Mouse (Mus musculus): Measurements from ENCODE around the gene Plekhg1. TPM values are rescaled to one million over a fixed set of nuclear protein-coding genes. Genes with fewer than 3 reads are reported as not detected.
A peak's percentile ranks its signal among the peaks of the same experiment; 100 is the strongest.

The Plekhg1 gene
- polyA plus RNA-seq, 1 experiment from 2014 or later, result 4.4 TPM

DNA sequence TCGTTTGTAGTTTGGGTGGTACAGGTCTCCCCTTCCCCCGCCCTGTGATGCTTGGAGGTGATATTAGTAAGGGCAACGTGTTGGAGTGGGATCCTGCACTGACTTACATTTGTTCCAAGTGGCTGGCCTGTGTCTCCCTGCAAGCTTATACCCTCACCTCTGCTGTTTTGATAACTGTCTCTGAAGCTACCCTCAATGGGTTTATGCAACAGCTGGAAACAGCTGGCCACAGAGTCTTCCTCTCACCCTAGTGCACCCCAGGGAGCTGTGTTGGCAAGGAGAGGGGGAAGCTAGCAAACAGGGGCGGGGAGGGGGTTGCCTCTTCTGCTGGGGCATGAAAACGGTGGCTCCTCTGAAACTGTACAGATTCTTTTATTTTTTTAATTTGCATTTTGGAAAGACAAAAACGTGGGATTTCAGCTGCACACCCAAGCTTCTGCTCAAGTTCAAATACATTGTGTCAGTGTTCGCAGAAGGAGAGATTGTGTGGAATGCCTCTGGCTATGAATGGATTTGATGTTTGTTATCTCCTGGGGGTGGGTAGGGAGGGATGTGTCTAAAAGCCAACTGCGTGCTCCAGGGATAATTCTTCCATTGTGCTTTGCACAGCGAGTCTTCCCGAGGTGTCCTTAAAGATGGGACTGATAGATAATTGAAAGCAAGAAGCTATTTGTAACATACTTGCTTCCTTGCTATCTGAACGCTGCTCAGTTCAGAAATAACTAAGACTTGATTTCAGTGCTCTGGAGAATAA lies 119.0 kb downstream of the Plekhg1 start:
- H3K4me1 ChIP-seq (replicated peaks; ENCODE audit: control insufficient read depth, insufficient read depth, low read length), result peaks cover 20% of the 10 kb centered on the region
- no peak overlapping the region for H3K27ac ChIP-seq (ENCODE audit: low read length)
- no peaks in the 10 kb centered on the region for H3K27me3 ChIP-seq (replicated peaks; ENCODE audit: control insufficient read depth, insufficient read depth, low read length)
- 29% methylated on average over 11 of the region's 11 CpGs for WGBS
- ATAC-seq, result no peak
- H3K4me2 ChIP-seq (ENCODE audit: low read length), result no peak overlapping the region
- no peak overlapping the region for H3K4me3 ChIP-seq (replicated peaks; ENCODE audit: low read length)
- H3K9me3 ChIP-seq (ENCODE audit: control insufficient read depth, low read length), result no peaks in the 10 kb centered on the region
- no peak overlapping the region for H3K9ac ChIP-seq (replicated peaks; ENCODE audit: low read depth, low read length)
- no peaks in the 10 kb centered on the region for H3K36me3 ChIP-seq (ENCODE audit: control insufficient read depth, insufficient read depth)

DNA sequence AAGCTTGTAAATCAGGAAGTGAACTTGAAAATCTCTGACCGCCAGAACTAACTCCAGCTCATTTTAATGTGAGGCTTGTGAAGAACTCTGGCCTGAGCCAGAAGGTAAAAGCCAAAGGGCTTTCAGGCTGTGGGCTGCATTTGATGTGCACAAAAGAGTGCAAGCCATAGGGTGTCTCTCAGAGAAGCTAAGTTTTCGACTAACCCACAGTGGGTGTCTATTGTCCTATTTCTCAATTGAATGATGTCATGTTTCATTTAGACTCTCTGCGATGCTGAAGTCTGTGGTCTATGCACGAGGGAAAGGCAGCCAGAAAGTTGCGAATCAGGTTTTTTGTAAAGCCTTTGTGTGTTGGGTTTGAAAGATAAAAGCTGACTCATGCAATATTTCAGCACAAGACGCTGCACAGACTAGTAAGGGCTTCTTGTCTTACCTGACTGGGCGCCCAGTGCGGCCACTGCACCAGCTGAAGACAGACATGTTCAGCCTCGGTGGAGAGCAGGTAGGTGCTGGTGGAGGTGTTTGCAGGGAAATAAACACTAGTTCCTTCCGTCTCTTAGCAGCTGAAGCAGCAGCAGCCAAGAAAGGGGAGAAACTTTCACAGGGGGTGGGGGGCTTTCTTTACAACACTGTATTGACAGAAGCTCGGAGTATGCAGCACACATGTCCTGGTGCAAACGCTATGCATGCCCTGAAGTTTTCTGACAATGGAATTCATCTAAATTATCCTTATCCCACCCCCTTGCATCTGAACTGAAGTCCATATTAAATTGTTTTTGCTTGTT lies 123.4 kb downstream of the Plekhg1 start:
- no peaks in the 10 kb centered on the region for H3K36me3 ChIP-seq (ENCODE audit: control insufficient read depth, insufficient read depth)
- 2% methylated on average over 12 of the region's 12 CpGs for WGBS
- peak; percentile 60 for ATAC-seq
- peaks cover 15% of the 10 kb centered on the region for H3K4me1 ChIP-seq (replicated peaks; ENCODE audit: control insufficient read depth, insufficient read depth, low read length)
- H3K27me3 ChIP-seq (replicated peaks; ENCODE audit: control insufficient read depth, insufficient read depth, low read length), result no peaks in the 10 kb centered on the region
- peak overlapping the region; percentile 19; the same call in 1 of the 2 replicates for H3K27ac ChIP-seq (ENCODE audit: low read length)
- peak overlapping the region; percentile 22; the same call in 1 of the 2 replicates for H3K9ac ChIP-seq (replicated peaks; ENCODE audit: low read depth, low read length)
- peak overlapping the region; percentile 52 for H3K4me2 ChIP-seq (ENCODE audit: low read length)
- peak overlapping the region; percentile 23 for H3K4me3 ChIP-seq (replicated peaks; ENCODE audit: low read length)
- no peaks in the 10 kb centered on the region for H3K9me3 ChIP-seq (ENCODE audit: control insufficient read depth, low read length)

DNA sequence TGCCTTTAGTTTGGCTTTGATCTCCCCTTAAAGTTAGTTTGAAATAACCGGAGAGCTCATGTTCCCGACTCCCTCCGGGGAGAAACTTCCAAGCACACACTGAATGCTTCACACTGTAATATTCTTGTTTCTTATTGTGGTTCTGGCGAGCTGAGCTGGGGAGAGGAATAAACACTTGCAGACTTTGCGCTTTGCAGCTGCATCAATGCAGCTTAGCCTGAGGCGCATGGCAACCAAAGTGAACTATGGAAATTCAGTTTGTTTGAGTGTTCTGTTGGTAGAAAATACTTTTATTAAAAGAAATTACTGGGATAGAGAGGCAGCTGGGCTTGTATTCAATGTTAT lies 124.0 kb downstream of the Plekhg1 start:
- peak overlapping the region; percentile 23 for H3K4me3 ChIP-seq (replicated peaks; ENCODE audit: low read length)
- ATAC-seq, result peak; percentile 70
- H3K27me3 ChIP-seq (replicated peaks; ENCODE audit: control insufficient read depth, insufficient read depth, low read length), result no peaks in the 10 kb centered on the region
- H3K27ac ChIP-seq (ENCODE audit: low read length), result no peak overlapping the region; the same call in 1 of the 2 replicates
- H3K4me1 ChIP-seq (replicated peaks; ENCODE audit: control insufficient read depth, insufficient read depth, low read length), result peaks cover 10% of the 10 kb centered on the region
- no peaks in the 10 kb centered on the region for H3K36me3 ChIP-seq (ENCODE audit: control insufficient read depth, insufficient read depth)
- peak overlapping the region; percentile 22; the same call in 1 of the 2 replicates for H3K9ac ChIP-seq (replicated peaks; ENCODE audit: low read depth, low read length)
- H3K4me2 ChIP-seq (ENCODE audit: low read length), result peak overlapping the region; percentile 52
- H3K9me3 ChIP-seq (ENCODE audit: control insufficient read depth, low read length), result no peaks in the 10 kb centered on the region
- 1% methylated on average over 6 of the region's 6 CpGs for WGBS

DNA sequence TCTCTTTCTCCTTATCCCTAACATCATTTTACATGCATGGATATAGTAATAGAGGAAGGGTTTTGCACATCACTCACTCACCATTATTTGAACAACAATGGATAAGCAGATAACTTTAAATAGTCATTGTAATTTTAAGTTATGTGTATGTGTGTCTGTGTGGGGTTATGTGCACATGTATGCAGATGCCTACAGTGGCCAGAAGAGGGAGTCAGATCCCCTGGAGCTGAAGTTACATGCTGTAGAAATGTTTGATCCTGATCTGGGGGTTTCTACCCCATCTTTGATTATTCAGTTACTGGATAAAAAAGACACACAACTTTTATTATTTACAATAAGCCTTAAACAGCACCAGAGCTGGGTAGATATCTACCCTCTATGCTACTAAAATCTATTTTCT lies 127.1 kb downstream of the Plekhg1 start:
- no peaks in the 10 kb centered on the region for H3K36me3 ChIP-seq (ENCODE audit: control insufficient read depth, insufficient read depth)
- no peak overlapping the region for H3K4me3 ChIP-seq (replicated peaks; ENCODE audit: low read length)
- no peak overlapping the region for H3K9ac ChIP-seq (replicated peaks; ENCODE audit: low read depth, low read length)
- no peak overlapping the region for H3K4me2 ChIP-seq (ENCODE audit: low read length)
- H3K9me3 ChIP-seq (ENCODE audit: control insufficient read depth, low read length), result no peaks in the 10 kb centered on the region
- H3K27me3 ChIP-seq (replicated peaks; ENCODE audit: control insufficient read depth, insufficient read depth, low read length), result no peaks in the 10 kb centered on the region
- H3K27ac ChIP-seq (ENCODE audit: low read length), result no peak overlapping the region
- no peak for ATAC-seq
- H3K4me1 ChIP-seq (replicated peaks; ENCODE audit: control insufficient read depth, insufficient read depth, low read length), result peaks cover 10% of the 10 kb centered on the region

DNA sequence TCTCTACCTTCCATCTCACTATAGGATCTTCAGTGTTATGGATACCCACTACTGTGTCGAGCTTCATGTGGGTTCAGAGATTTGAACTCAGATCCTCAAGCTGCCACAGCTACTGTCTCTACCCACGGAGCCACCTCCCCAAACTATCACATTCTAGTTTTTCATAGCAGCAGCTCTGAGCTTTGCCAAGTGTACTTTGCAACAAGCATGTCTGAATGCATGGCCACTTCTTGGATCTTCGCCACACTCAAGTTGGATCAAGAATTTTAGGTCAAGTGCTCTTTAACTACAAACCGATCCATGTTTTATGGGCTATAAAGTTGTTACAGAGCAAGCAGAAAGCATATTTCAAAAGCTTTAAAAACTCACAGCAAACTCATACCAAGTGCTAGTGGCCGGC lies 130.7 kb downstream of the Plekhg1 start:
- WGBS, result 84% methylated on average over 5 of the region's 5 CpGs
- H3K36me3 ChIP-seq (ENCODE audit: control insufficient read depth, insufficient read depth), result no peaks in the 10 kb centered on the region
- H3K9ac ChIP-seq (replicated peaks; ENCODE audit: low read depth, low read length), result no peak overlapping the region
- no peak overlapping the region for H3K4me3 ChIP-seq (replicated peaks; ENCODE audit: low read length)
- no peaks in the 10 kb centered on the region for H3K27me3 ChIP-seq (replicated peaks; ENCODE audit: control insufficient read depth, insufficient read depth, low read length)
- ATAC-seq, result no peak
- no peaks in the 10 kb centered on the region for H3K4me1 ChIP-seq (replicated peaks; ENCODE audit: control insufficient read depth, insufficient read depth, low read length)
- H3K4me2 ChIP-seq (ENCODE audit: low read length), result no peak overlapping the region
- H3K9me3 ChIP-seq (ENCODE audit: control insufficient read depth, low read length), result no peaks in the 10 kb centered on the region
- H3K27ac ChIP-seq (ENCODE audit: low read length), result no peak overlapping the region

DNA sequence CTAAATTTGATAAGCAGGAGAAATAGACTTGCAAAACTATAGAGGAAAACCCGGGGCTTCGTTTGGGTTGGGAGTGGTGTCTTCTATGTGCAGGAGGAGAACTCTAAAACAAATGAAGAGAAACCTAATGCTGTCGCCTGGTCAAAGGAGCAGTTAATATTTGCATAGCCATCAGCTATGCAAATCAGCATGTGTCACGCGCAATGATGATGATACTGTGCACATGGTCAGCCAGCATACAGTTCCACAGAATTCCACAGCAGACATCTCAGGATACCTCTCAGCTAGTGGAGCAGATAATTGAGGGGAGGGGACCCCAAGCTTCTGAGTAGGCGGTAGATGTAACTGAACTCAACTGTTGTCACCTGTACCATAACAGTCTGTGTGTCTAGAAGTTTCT lies 133.3 kb downstream of the Plekhg1 start:
- Histone ChIP-seq H3K4me1 (replicated peaks; ENCODE audit: control insufficient read depth, insufficient read depth, low read length) (no peaks in the 10 kb centered on the region), H3K36me3 (ENCODE audit: control insufficient read depth, insufficient read depth) (no peaks in the 10 kb centered on the region), H3K27ac (ENCODE audit: low read length) (no peak overlapping the region), H3K4me3 (replicated peaks; ENCODE audit: low read length) (no peak overlapping the region), H3K9ac (replicated peaks; ENCODE audit: low read depth, low read length) (no peak overlapping the region), H3K4me2 (ENCODE audit: low read length) (no peak overlapping the region), H3K9me3 (ENCODE audit: control insufficient read depth, low read length) (no peaks in the 10 kb centered on the region), H3K27me3 (replicated peaks; ENCODE audit: control insufficient read depth, insufficient read depth, low read length) (no peaks in the 10 kb centered on the region)
- 93% methylated on average over 6 of the region's 6 CpGs for WGBS
- ATAC-seq, result no peak

DNA sequence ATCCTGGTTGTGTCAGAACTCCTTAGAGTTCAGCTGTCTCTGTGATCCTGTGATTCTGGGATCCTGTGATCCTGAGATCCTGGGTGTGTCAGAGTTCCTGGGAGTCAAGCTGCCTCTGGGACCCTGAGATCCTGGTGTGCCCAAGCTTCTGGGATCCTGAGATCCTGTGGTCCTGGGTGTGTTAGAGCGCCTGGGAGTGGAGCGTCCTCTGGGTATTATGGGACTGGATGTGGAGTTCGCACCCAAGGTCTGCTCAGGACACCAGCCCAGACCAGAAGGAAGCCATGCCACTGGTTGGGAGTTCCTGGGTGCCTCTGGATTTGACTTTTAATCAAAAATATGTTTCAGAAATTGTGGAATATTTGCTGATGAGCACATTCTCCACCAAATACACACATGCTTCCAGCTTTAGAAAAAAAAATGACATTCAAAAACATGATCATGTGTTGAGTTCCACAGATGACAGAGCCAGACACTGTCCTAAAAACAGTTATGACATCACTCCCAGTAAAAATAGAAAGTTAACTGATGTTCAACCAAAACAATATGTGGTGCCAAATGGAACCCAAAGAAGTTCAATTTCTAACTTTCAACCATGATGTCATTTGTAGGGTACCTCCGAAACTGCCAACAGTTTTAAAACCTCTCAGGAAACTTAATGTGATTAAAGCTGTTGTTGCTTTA lies 137.8 kb downstream of the Plekhg1 start:
- 97% methylated on average over 4 of the region's 4 CpGs for WGBS
- H3K36me3 ChIP-seq (ENCODE audit: control insufficient read depth, insufficient read depth), result no peaks in the 10 kb centered on the region
- no peak overlapping the region for H3K9ac ChIP-seq (replicated peaks; ENCODE audit: low read depth, low read length)
- no peaks in the 10 kb centered on the region for H3K27me3 ChIP-seq (replicated peaks; ENCODE audit: control insufficient read depth, insufficient read depth, low read length)
- no peak overlapping the region for H3K4me2 ChIP-seq (ENCODE audit: low read length)
- no peak for ATAC-seq
- no peaks in the 10 kb centered on the region for H3K4me1 ChIP-seq (replicated peaks; ENCODE audit: control insufficient read depth, insufficient read depth, low read length)
- H3K9me3 ChIP-seq (ENCODE audit: control insufficient read depth, low read length), result no peaks in the 10 kb centered on the region
- H3K27ac ChIP-seq (ENCODE audit: low read length), result no peak overlapping the region
- no peak overlapping the region for H3K4me3 ChIP-seq (replicated peaks; ENCODE audit: low read length)

DNA sequence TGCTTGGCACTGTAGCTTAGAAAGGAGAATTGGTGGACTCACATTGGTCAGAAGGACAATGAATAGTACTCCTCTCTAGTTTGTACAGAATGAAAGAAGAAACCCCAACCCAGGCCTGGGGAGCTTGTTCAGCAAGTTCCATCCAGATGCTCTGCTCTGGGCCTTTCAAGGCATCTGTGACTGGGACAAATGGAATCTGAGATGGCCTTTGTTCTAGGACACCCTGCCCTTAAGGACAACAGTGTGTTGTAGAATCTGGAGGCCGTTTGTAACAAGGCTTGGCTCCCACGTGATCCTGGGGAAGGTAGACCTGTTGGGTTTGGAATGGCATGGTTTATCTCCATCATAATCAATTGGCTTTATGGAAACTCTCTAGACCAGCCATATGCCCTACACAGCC lies 141.0 kb downstream of the Plekhg1 start:
- WGBS, result 83% methylated on average over 2 of the region's 2 CpGs
- Histone ChIP-seq H3K36me3 (ENCODE audit: control insufficient read depth, insufficient read depth) (no peaks in the 10 kb centered on the region), H3K4me1 (replicated peaks; ENCODE audit: control insufficient read depth, insufficient read depth, low read length) (no peaks in the 10 kb centered on the region), H3K27me3 (replicated peaks; ENCODE audit: control insufficient read depth, insufficient read depth, low read length) (no peaks in the 10 kb centered on the region), H3K27ac (ENCODE audit: low read length) (no peak overlapping the region), H3K4me2 (ENCODE audit: low read length) (no peak overlapping the region), H3K9me3 (ENCODE audit: control insufficient read depth, low read length) (no peaks in the 10 kb centered on the region), H3K9ac (replicated peaks; ENCODE audit: low read depth, low read length) (no peak overlapping the region), H3K4me3 (replicated peaks; ENCODE audit: low read length) (no peak overlapping the region)
- ATAC-seq, result no peak

DNA sequence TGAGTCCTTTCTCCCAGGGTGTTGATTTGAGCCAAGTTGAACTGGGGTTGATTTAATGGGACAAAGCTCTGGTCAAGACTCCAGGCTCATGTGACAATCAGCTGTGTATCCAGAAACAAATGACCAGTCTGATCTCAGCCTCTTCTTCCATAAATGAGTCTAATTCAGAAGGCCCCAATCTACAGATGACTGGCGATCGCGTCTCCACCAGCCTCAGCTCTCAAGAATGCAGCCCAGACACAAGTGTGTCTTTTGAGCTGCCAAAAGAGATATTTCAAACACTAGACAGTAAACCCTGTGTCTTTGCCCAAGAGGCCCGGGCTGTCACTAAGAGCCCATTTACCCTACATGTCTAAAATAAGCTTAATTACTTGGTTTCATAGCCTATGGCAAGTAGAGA lies 148.3 kb downstream of the Plekhg1 start:
- Histone ChIP-seq H3K9ac (replicated peaks; ENCODE audit: low read depth, low read length) (no peak overlapping the region), H3K27me3 (replicated peaks; ENCODE audit: control insufficient read depth, insufficient read depth, low read length) (no peaks in the 10 kb centered on the region), H3K27ac (ENCODE audit: low read length) (no peak overlapping the region), H3K4me2 (ENCODE audit: low read length) (no peak overlapping the region), H3K4me3 (replicated peaks; ENCODE audit: low read length) (no peak overlapping the region), H3K36me3 (ENCODE audit: control insufficient read depth, insufficient read depth) (no peaks in the 10 kb centered on the region), H3K9me3 (ENCODE audit: control insufficient read depth, low read length) (no peaks in the 10 kb centered on the region), H3K4me1 (replicated peaks; ENCODE audit: control insufficient read depth, insufficient read depth, low read length) (peaks cover 5% of the 10 kb centered on the region)
- no peak for ATAC-seq
- WGBS, result 70% methylated on average over 4 of the region's 4 CpGs
